9 mouse cellular contexts compared by ENCODE assay signal in the genomic region with DNA sequence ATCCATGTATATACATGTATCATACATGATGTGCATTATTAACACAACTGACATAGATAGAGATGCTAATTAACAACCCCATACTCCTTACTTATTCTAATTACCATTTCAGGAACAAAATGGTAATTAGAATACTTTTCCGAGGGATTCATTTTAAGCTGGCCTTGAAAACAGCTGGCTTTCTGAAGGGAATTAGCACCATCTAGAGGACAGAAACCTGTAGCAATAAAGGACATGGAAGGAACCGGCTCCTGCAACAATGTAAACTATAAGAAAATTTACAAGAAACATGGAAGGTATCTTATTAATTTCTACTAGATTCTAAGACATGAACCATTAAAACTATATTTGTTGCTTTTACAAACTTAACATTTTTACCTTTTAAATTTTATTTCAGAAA. TPM values are rescaled to one million over a fixed set of nuclear protein-coding genes. Genes with fewer than 3 reads are reported as not detected.
DNase-seq lines count a peak whose midpoint lies in the region; ATAC-seq and TF ChIP-seq lines count a peak whose summit lies in the region.
"Had no signal": no experiment of that assay in that cellular context is flagged by ENCODE, and none has a peak within 500 bp of the region (broad histone marks: within the 10 kb centered on the region; RNA-seq: fewer than 3 reads in every experiment).

No protein-coding gene starts in this region.

- H3K4me3 ChIP-seq in kidney, embryonic 16.5 days (ENCODE audit: low read length): no peak overlapping the region
- no peak overlapping the region for H3K4me3 ChIP-seq in E14TG2a.4 (replicated peaks; ENCODE audit: low read length)
- H3K4me3 ChIP-seq: heart, embryonic 13.5 days had no signal

- no peaks in the 10 kb centered on the region for H3K27me3 ChIP-seq in kidney, embryonic 16.5 days (ENCODE audit: insufficient read depth, low read length)
- H3K27me3 ChIP-seq in E14TG2a.4 (ENCODE audit: insufficient read depth, low read length): no peaks in the 10 kb centered on the region
- H3K27me3 ChIP-seq: heart, embryonic 13.5 days had no signal

- no peak overlapping the region for H3K4me2 ChIP-seq in kidney, embryonic 16.5 days (replicated peaks; ENCODE audit: low read depth, low read length)
- H3K4me2 ChIP-seq: heart, embryonic 13.5 days had no signal

- H3K27ac ChIP-seq in kidney, embryonic 16.5 days (ENCODE audit: low read length): no peak overlapping the region
- H3K27ac ChIP-seq: heart, embryonic 13.5 days had no signal

- H3K9me3 ChIP-seq in kidney, embryonic 16.5 days (ENCODE audit: low read length): no peaks in the 10 kb centered on the region
- no peaks in the 10 kb centered on the region for H3K9me3 ChIP-seq in E14TG2a.4 (ENCODE audit: low read length)
- H3K9me3 ChIP-seq: heart, embryonic 13.5 days had no signal

- 9% methylated on average over 2 of the region's 2 CpGs for WGBS in kidney, embryonic 16.5 days

- TF ChIP-seq CTCF in E14TG2a.4 (conservative IDR thresholded peaks at IDR 0.05; ENCODE audit: low read length): peak; percentile 36

- H3K36me3 ChIP-seq in kidney, embryonic 16.5 days (ENCODE audit: insufficient read depth, low read length): no peaks in the 10 kb centered on the region
- H3K36me3 ChIP-seq in E14TG2a.4 (ENCODE audit: insufficient read depth, low read length): no peaks in the 10 kb centered on the region

- no peak for ATAC-seq in kidney, embryonic 16.5 days (ENCODE audit: low FRiP score, low TSS enrichment)

- H3K9ac ChIP-seq in kidney, embryonic 16.5 days (replicated peaks; ENCODE audit: low read length): no peak overlapping the region
- H3K9ac ChIP-seq: heart, embryonic 13.5 days had no signal

- H3K4me1 ChIP-seq in kidney, embryonic 16.5 days (ENCODE audit: insufficient read depth, low read length): no peaks in the 10 kb centered on the region
- H3K4me1 ChIP-seq in E14TG2a.4 (replicated peaks; ENCODE audit: low read depth, low read length): no peaks in the 10 kb centered on the region
- H3K4me1 ChIP-seq: heart, embryonic 13.5 days had no signal

- peak; percentile 33 to 47 for DNase-seq in cerebellum, adult 18-20 months
- no peak for DNase-seq in cerebellum, adult 9-11 months
- peak; percentile 50 for DNase-seq in kidney, postnatal 14 days
- peak; percentile 36 for DNase-seq in fibroblast of lung, adult 2 months (ENCODE audit: low read depth)
- DNase-seq in natural killer cell, adult 2 months (ENCODE audit: low spot score in 2 of 2): no peak
- DNase-seq in spleen, postnatal 14 days (ENCODE audit: low spot score in 2 of 2): no peak

RNA-seq across cellular contexts. Expression of a gene that starts 7.5 kb away (rescaled TPM):
- 11.3 and 12.0 TPM in 2 replicates for polyA plus RNA-seq in kidney, embryonic 16.5 days (2015; fragmentation: Nextera tagmentation; extraction: Ambion mirVana)

RNA-seq across cellular contexts. Expression of a gene that starts 9.0 kb away (rescaled TPM):
- polyA plus RNA-seq in kidney, embryonic 16.5 days (2015; fragmentation: Nextera tagmentation; extraction: Ambion mirVana): 0.71 and 1.2 TPM in 2 replicates

RNA-seq across cellular contexts. Expression of a gene that starts 46.7 kb away (rescaled TPM):
- polyA plus RNA-seq in kidney, embryonic 16.5 days (2015; fragmentation: Nextera tagmentation; extraction: Ambion mirVana): 11.5 and 11.7 TPM in 2 replicates

Comparison
In these comparisons a context has a peak if more than half of its experiments do, and no peak if none do; other contexts are left out.
1. DNase-seq: peak in cerebellum, adult 18-20 months (2 of 2), kidney, postnatal 14 days (single experiment) and fibroblast of lung, adult 2 months (single experiment); none in cerebellum, adult 9-11 months (single experiment), natural killer cell, adult 2 months (0 of 2) and spleen, postnatal 14 days (0 of 2).